Mouse (Mus musculus): ENCODE measurements around the gene Pard3b. TPM values are rescaled to one million over a fixed set of nuclear protein-coding genes. Genes with fewer than 3 reads are reported as not detected.

Gene Pard3b
- not detected for polyA plus RNA-seq (2017; shearing (Covaris generic))

DNA sequence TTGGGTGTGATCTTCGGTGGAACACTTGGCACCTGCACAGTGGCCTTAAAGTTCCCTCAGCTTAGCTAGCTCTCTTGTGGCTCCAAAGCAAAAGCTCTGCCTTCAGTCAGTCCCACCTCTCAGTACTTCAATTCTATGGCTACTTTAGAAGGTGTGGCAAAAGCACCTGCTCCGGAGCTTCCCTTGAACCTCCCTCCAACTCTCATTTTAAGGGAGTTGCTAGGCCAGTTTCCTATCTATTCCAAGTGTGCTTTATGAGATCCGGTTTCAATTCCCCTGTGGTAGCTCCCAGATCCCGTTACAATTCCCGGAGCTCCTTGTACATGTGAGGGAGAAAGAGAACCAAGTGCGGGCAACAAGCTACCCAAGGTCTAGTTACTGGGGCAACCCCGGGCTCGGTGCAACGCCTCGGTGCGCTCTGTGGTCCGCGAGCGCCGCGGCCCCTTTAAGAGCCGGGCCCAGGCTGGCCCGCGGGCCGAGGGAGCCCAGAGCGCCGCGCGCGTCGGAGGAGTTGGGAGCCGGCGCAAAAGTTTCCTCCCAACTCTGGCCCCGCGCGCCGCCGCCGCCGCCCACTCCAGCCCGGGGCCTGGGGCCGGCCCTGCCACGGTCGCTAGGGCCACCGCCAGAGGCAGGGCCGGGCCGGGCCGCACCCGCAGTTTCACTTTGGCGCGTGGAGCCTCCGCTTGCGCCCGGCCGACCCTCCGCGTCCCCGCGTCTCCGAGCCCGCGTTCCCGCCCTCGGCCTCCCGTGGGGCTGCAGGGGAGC is at the start of gene Pard3b:
Pard3b (plus strand) TSS at position 478 of the 765 bp plus-strand sequence.

Measured in effector memory CD4-positive, alpha-beta T cell, adult 7 months (primary cell).